Mouse (Mus musculus) limb, embryonic 14.5 days (tissue): ENCODE data around the gene Gm13420. TPM values are rescaled to one million over a fixed set of nuclear protein-coding genes. Genes with fewer than 3 reads are reported as not detected.

Experiments
- ATAC-seq: fragments of 200-750 bp; cut with Nextera tagmentation; 2 replicates; pipeline ENCODE4 v1.8.0; 2017; ENCODE audit warnings: low read depth, moderate number of reproducible peaks, moderate TSS enrichment; ENCODE audit not compliant: low FRiP score
- DNase-seq: peaks from one replicate; pipeline ENCODE4 v3.0.0-alpha.2; 2015; ENCODE audit warnings: low spot score
- H3K27ac ChIP-seq: fragments of 300-500 bp; sonication (generic); replicated peaks from 2 replicates; pipeline ENCODE4 v1.5.1; 2014; ENCODE audit warnings: low read depth, mild to moderate bottlenecking, low read length, moderate library complexity, mixed read lengths
- H3K27me3 ChIP-seq: fragments of 300-500 bp; sonication (generic); 2 replicates; pipeline ENCODE4 v1.6.1; 2014; ENCODE audit warnings: low read length, mixed read lengths; ENCODE audit not compliant: control insufficient read depth, insufficient read depth
- H3K36me3 ChIP-seq: fragments of 300-500 bp; sonication (generic); 2 replicates; pipeline ENCODE4 v1.6.1; 2014; ENCODE audit warnings: mild to moderate bottlenecking, low read length, moderate library complexity, mixed read lengths; ENCODE audit not compliant: control insufficient read depth, insufficient read depth
- H3K4me1 ChIP-seq: fragments of 300-500 bp; sonication (generic); 2 replicates; pipeline ENCODE4 v1.6.1; 2014; ENCODE audit warnings: antibody characterized with exemption, low read length, mixed read lengths; ENCODE audit not compliant: control insufficient read depth, insufficient read depth
- H3K4me2 ChIP-seq: fragments of 300-500 bp; sonication (generic); replicated peaks from 2 replicates; pipeline ENCODE4 v1.6.1; 2014; ENCODE audit warnings: low read depth, mild to moderate bottlenecking, low read length, moderate library complexity; ENCODE audit not compliant: severe bottlenecking
- H3K4me3 ChIP-seq: fragments of 300-500 bp; sonication (generic); replicated peaks from 2 replicates; pipeline ENCODE4 v1.5.1; 2014; ENCODE audit warnings: low read length
- H3K9ac ChIP-seq: fragments of 300-500 bp; sonication (generic); 2 replicates; pipeline ENCODE4 v1.6.1; 2014; ENCODE audit warnings: mild to moderate bottlenecking, low read depth, low read length, moderate library complexity; ENCODE audit not compliant: severe bottlenecking
- H3K9me3 ChIP-seq: fragments of 300-500 bp; sonication (generic); 2 replicates; pipeline ENCODE4 v1.6.1; 2016; ENCODE audit warnings: low read length; ENCODE audit not compliant: control insufficient read depth
- POLR2A ChIP-seq: fragments of 200-500 bp; IDR thresholded peaks from 2 replicates; pipeline ENCODE4 v1.8.0; 2012; ENCODE audit warnings: inconsistent platforms, mild to moderate bottlenecking, moderate library complexity, borderline replicate concordance; ENCODE audit not compliant: insufficient read depth, insufficient read length; ENCODE audit errors: extremely low read depth
- WGBS: fragments of 180-500 bp; shearing (Covaris S2); extraction: QIAGEN DNeasy Blood & Tissue Kit; methylation state at CpG from one replicate; pipeline ENCODE4 v1.1.7; 2014; 5-methylcytosine and 5-hydroxymethylcytosine counted together
- polyA plus RNA-seq, 2 experiments: library from polyadenylated mRNA; depleted of rRNA in 1 of 2; stranded (reverse) in 1 of 2; unstranded in 1 of 2; fragments of >200 nt; fragmentation: Nextera tagmentation in 1 of 2; extraction: Ambion mirVana in 1 of 2; gene quantifications; 2 replicates each; pipeline versions ENCODE4 v1.2.1 to v1.2.3; 2012 to 2014

Gene Gm13420
- polyA plus RNA-seq, 2 experiments, result 0.05 to 0.17 TPM

- H3K4me2 ChIP-seq, result no peak overlapping the region
- no peak for ATAC-seq
- H3K27me3 ChIP-seq, result no peaks in the 10 kb centered on the region
- H3K36me3 ChIP-seq, result peaks cover 92% of the 10 kb centered on the region
- no peaks in the 10 kb centered on the region for H3K9me3 ChIP-seq
- H3K4me3 ChIP-seq, result no peak overlapping the region
- no peak for TF ChIP-seq POLR2A
- H3K4me1 ChIP-seq, result no peaks in the 10 kb centered on the region
- H3K27ac ChIP-seq, result no peak overlapping the region
- DNase-seq, result no peak
- no peak overlapping the region for H3K9ac ChIP-seq
Measured at GRCm38 (mm10) chr2:29700898-29701297, 50.6 kb downstream of the Gm13420 start.

- no peaks in the 10 kb centered on the region for H3K4me1 ChIP-seq
- ATAC-seq (no peak), DNase-seq (no peak)
- no peak overlapping the region for H3K27ac ChIP-seq
- H3K9me3 ChIP-seq, result no peaks in the 10 kb centered on the region
- H3K27me3 ChIP-seq, result no peaks in the 10 kb centered on the region
- H3K4me3 ChIP-seq, result no peak overlapping the region
- no peak for TF ChIP-seq POLR2A
- peaks cover 80% of the 10 kb centered on the region for H3K36me3 ChIP-seq
- no peak overlapping the region for H3K4me2 ChIP-seq
- no peak overlapping the region for H3K9ac ChIP-seq
- 93% methylated on average over 6 of the region's 6 CpGs for WGBS
Measured at GRCm38 (mm10) chr2:29698421-29699290, 52.8 kb downstream of the Gm13420 start.

GRCm38 (mm10) chr2:29696207-29696800 lies 55.2 kb downstream of the Gm13420 start:
- no peak overlapping the region for H3K9ac ChIP-seq
- no peak overlapping the region for H3K27ac ChIP-seq
- 81% methylated on average over 7 of the region's 7 CpGs for WGBS
- no peak overlapping the region for H3K4me2 ChIP-seq
- H3K27me3 ChIP-seq, result no peaks in the 10 kb centered on the region
- DNase-seq (no peak), ATAC-seq (no peak)
- no peaks in the 10 kb centered on the region for H3K9me3 ChIP-seq
- no peaks in the 10 kb centered on the region for H3K4me1 ChIP-seq
- no peak for TF ChIP-seq POLR2A
- no peak overlapping the region for H3K4me3 ChIP-seq
- H3K36me3 ChIP-seq, result peaks cover 77% of the 10 kb centered on the region

Other genes with a start within 250 kb of the Gm13420 start
- gene Rapgef1, start 132.0 kb downstream of the Gm13420 start, polyA plus RNA-seq (2012; rRNA removed), result 51.1 and 61.1 TPM in 2 replicates
- 20.8 and 23.0 TPM in 2 replicates for gene Rapgef1, start 132.0 kb downstream of the Gm13420 start, polyA plus RNA-seq (2014; fragmentation: Nextera tagmentation; extraction: Ambion mirVana)
- not detected in 2 replicates for gene Gm13547, start 7.6 kb upstream of the Gm13420 start, polyA plus RNA-seq (2012; rRNA removed)
- gene Gm13547, start 7.6 kb upstream of the Gm13420 start, polyA plus RNA-seq (2014; fragmentation: Nextera tagmentation; extraction: Ambion mirVana), result 0.98 TPM in 1 of 2 replicates, not detected in the other
- 27.2 and 31.6 TPM in 2 replicates for gene Coq4, start 35.8 kb upstream of the Gm13420 start, polyA plus RNA-seq (2012; rRNA removed)
- gene Coq4, start 35.8 kb upstream of the Gm13420 start, polyA plus RNA-seq (2014; fragmentation: Nextera tagmentation; extraction: Ambion mirVana), result 29.4 and 34.1 TPM in 2 replicates
- gene Trub2, start 36.8 kb upstream of the Gm13420 start, polyA plus RNA-seq (2012; rRNA removed), result 45.8 and 49.2 TPM in 2 replicates
- gene Trub2, start 36.8 kb upstream of the Gm13420 start, polyA plus RNA-seq (2014; fragmentation: Nextera tagmentation; extraction: Ambion mirVana), result 24.2 and 29.5 TPM in 2 replicates
- gene Slc27a4, start 50.9 kb upstream of the Gm13420 start, polyA plus RNA-seq (2012; rRNA removed), result 24.0 and 29.7 TPM in 2 replicates
- gene Slc27a4, start 50.9 kb upstream of the Gm13420 start, polyA plus RNA-seq (2014; fragmentation: Nextera tagmentation; extraction: Ambion mirVana), result 17.1 and 17.7 TPM in 2 replicates
- 68.3 and 87.6 TPM in 2 replicates for gene Urm1, start 68.4 kb upstream of the Gm13420 start, polyA plus RNA-seq (2012; rRNA removed)
- 26.3 and 28.3 TPM in 2 replicates for gene Urm1, start 68.4 kb upstream of the Gm13420 start, polyA plus RNA-seq (2014; fragmentation: Nextera tagmentation; extraction: Ambion mirVana)
- 53.7 and 75.9 TPM in 2 replicates for gene Cercam, start 117.5 kb upstream of the Gm13420 start, polyA plus RNA-seq (2012; rRNA removed)
- 24.8 and 28.1 TPM in 2 replicates for gene Cercam, start 117.5 kb upstream of the Gm13420 start, polyA plus RNA-seq (2014; fragmentation: Nextera tagmentation; extraction: Ambion mirVana)
- gene Odf2, start 137.5 kb upstream of the Gm13420 start, polyA plus RNA-seq (2012; rRNA removed), result 84.6 and 88.0 TPM in 2 replicates
- 42.3 and 47.0 TPM in 2 replicates for gene Odf2, start 137.5 kb upstream of the Gm13420 start, polyA plus RNA-seq (2014; fragmentation: Nextera tagmentation; extraction: Ambion mirVana)
- gene Gle1, start 183.7 kb upstream of the Gm13420 start, polyA plus RNA-seq (2012; rRNA removed), result 42.0 and 42.3 TPM in 2 replicates
- gene Gle1, start 183.7 kb upstream of the Gm13420 start, polyA plus RNA-seq (2014; fragmentation: Nextera tagmentation; extraction: Ambion mirVana), result 49.7 and 54.5 TPM in 2 replicates
- 176 and 206 TPM in 2 replicates for gene Sptan1, start 213.9 kb upstream of the Gm13420 start, polyA plus RNA-seq (2012; rRNA removed)
- 150 and 153 TPM in 2 replicates for gene Sptan1, start 213.9 kb upstream of the Gm13420 start, polyA plus RNA-seq (2014; fragmentation: Nextera tagmentation; extraction: Ambion mirVana)